Mouse (Mus musculus) forebrain, embryonic 10.5 days (tissue): Measurements from ENCODE around the gene Txndc2. TPM values are rescaled to one million over a fixed set of nuclear protein-coding genes. Genes with fewer than 3 reads are reported as not detected.
A peak's percentile ranks its signal among the peaks of the same experiment; 100 is the strongest.

Source experiments
- DNase-seq: peaks from one replicate; pipeline ENCODE4 v3.0.0-alpha.2; 2017; ENCODE audit warnings: low spot score; ENCODE audit errors: extremely low spot score
- H3K27ac ChIP-seq: fragments of 300-500 bp; sonication (generic); 2 replicates; pipeline ENCODE4 v1.5.1; 2016; ENCODE audit warnings: mild to moderate bottlenecking
- H3K27me3 ChIP-seq: fragments of 300-500 bp; sonication (generic); 2 replicates; pipeline ENCODE4 v1.6.1; 2016; ENCODE audit warnings: mild to moderate bottlenecking; ENCODE audit not compliant: poor library complexity, severe bottlenecking
- H3K36me3 ChIP-seq: fragments of 300-500 bp; sonication (generic); replicated peaks from 2 replicates; pipeline ENCODE4 v1.6.1; 2016; ENCODE audit warnings: mild to moderate bottlenecking, moderate library complexity
- H3K4me1 ChIP-seq: fragments of 300-500 bp; sonication (generic); 2 replicates; pipeline ENCODE4 v1.6.1; 2016
- H3K4me3 ChIP-seq: fragments of 300-500 bp; sonication (generic); 2 replicates; pipeline ENCODE4 v1.5.1; 2016; ENCODE audit warnings: mild to moderate bottlenecking, moderate library complexity
- H3K9me3 ChIP-seq: fragments of 300-500 bp; sonication (generic); 2 replicates; pipeline ENCODE4 v1.6.1; 2016; ENCODE audit warnings: mild to moderate bottlenecking, moderate library complexity
- WGBS: fragments of 180-500 bp; shearing (Covaris S2); methylation state at CpG from one replicate; pipeline ENCODE4 v1.1.7; 2016; 5-methylcytosine and 5-hydroxymethylcytosine counted together
- polyA plus RNA-seq: library from polyadenylated mRNA; unstranded; fragments of >200 nt; fragmentation: Nextera tagmentation; extraction: Ambion mirVana; gene quantifications from 2 replicates; pipeline ENCODE4 v1.2.1, GENCODE M21; 2016

Gene Txndc2
- polyA plus RNA-seq, 1 experiment from 2014 or later = not detected

DNA sequence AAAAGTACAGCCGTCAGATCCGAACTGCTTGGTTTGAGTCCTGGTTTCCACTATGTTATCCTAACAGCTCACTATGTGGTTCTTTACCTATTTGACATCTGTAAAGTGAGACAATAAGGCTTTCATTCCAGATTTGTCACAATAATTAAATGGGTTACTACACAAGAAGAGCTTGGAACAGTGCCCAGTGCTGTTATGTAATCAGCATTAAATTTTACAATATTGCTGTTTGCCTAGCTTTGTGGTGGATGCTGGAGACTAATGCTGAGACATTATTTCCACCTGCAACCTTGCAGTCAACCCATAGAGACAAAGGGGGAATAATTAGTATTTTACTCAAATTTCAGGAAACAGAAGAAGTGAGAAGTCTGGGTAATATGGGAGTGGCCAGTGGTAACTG, 23.5 kb downstream of the Txndc2 start:
- Histone ChIP-seq H3K36me3 (no peaks in the 10 kb centered on the region), H3K4me1 (peaks cover 13% of the 10 kb centered on the region; the same call in 1 of the 2 replicates), H3K4me3 (no peak overlapping the region), H3K27me3 (no peaks in the 10 kb centered on the region), H3K27ac (no peak overlapping the region), H3K9me3 (no peaks in the 10 kb centered on the region)
- DNase-seq = no peak
- WGBS = 90% methylated on average over 2 of the region's 2 CpGs

DNA sequence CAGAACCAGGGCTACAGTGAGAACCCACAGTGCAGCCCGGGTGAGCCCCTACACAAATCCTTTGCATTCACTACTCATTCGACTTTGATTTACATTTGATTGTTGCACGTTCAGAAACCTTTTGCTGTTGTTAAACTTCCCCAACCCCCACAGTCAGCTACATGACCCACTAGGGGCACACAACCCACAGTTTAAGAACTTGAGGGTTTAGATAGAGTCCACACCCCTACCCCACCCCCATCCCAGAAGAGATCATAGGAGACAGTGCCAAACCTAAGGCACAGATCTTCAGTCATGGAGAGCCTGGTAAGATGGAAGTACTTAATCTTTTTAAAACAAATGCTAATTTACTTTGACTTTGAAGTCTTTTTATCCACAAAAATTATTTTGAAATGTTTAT, 26.3 kb downstream of the Txndc2 start:
- 51% methylated on average over 3 of the region's 3 CpGs for WGBS
- Histone ChIP-seq H3K27ac (no peak overlapping the region), H3K9me3 (no peaks in the 10 kb centered on the region), H3K4me3 (no peak overlapping the region), H3K36me3 (no peaks in the 10 kb centered on the region), H3K4me1 (peaks cover 26% of the 10 kb centered on the region), H3K27me3 (no peaks in the 10 kb centered on the region)
- no peak for DNase-seq

DNA sequence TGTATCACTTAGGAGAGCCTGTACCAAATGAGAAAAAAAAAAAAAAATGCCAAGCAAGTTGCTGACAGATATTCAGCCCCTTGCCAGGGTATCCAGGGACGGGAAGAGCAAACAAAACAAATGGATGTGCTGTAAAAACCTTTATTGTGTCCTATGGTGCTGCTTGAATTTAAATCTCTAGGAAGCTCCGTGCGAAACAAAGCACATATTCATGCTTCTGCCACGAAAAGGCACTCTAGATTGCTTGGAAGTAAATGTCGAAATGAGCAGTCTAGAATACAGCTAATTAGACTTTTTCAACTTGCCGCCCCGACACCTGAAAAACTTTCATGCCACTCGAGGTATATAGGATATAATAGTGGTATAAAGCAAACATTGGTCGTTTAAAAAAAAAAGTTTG, 27.5 kb downstream of the Txndc2 start:
- H3K9me3 ChIP-seq = no peaks in the 10 kb centered on the region
- H3K27ac ChIP-seq = peak overlapping the region; percentile 99
- DNase-seq = no peak
- H3K36me3 ChIP-seq = peaks cover 5% of the 10 kb centered on the region
- peaks cover 31% of the 10 kb centered on the region for H3K4me1 ChIP-seq
- H3K4me3 ChIP-seq = peak overlapping the region; percentile 91
- 2% methylated on average over 9 of the region's 9 CpGs for WGBS
- H3K27me3 ChIP-seq = no peaks in the 10 kb centered on the region

- WGBS = under 1% methylated on average over 85 of the region's 85 CpGs
- Histone ChIP-seq H3K4me3 (peak within 1 kb of the TSS; percentile 91), H3K27ac (peak within 1 kb of the TSS; percentile 99), H3K9me3 (no peaks in the 10 kb centered on the region), H3K27me3 (no peaks in the 10 kb centered on the region), H3K4me1 (peaks cover 38% of the 10 kb centered on the region), H3K36me3 (peaks cover 12% of the 10 kb centered on the region)
- peak; percentile 96 for DNase-seq
Measured at GRCm38 (mm10) chr17:65613463-65614412, 28.2 kb downstream of the Txndc2 start, which contains the start of gene Vapa. Gene Vapa, minus strand, starts transcription at chr17:65613555.

- Histone ChIP-seq H3K4me3 (peak overlapping the region; percentile 91), H3K9me3 (no peaks in the 10 kb centered on the region), H3K36me3 (peaks cover 13% of the 10 kb centered on the region), H3K27ac (peak overlapping the region; percentile 99), H3K4me1 (peaks cover 44% of the 10 kb centered on the region), H3K27me3 (no peaks in the 10 kb centered on the region)
- no peak for DNase-seq
- WGBS = 0% methylated on average over 40 of the region's 42 CpGs
Measured at GRCm38 (mm10) chr17:65613142-65613462, 28.9 kb downstream of the Txndc2 start.

DNA sequence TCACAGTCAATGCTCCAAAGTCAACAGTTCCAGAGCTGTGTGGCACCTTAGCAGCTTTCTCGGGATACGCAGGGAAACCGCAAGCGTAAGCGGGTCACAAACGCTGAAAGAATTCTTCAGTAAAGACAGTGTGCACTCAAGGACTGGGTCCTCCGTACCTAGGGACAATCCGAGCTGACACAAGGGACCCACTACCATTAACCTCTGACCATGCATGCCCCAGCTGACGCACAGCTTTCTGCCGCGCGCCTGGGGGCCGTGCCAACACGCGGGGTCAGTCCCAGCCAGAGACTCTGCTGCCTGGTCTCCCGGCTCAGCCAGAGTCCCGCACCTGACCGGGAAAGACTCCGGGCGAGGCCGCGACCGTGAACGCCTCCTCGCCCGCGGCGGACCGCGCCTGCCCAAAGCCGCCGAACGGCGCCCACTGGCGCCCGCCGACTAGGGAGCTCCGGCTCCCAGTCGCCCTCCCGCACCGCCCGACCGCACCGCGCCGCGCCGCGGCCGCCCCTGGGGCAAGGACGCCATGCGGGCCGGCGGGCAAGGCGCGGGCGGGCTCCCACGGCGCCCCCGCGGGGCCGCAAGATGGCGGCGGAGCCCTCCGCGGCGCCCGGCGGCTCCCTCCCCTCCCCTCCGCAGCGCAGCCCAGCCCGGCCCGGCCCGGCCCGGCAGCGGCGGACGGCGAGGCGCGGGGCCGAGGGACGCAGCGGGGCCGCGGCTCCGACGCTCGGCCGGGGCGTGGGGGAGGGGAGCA, 29.4 kb downstream of the Txndc2 start:
- peak overlapping the region; percentile 91 for H3K4me3 ChIP-seq
- no peaks in the 10 kb centered on the region for H3K9me3 ChIP-seq
- under 1% methylated on average over 81 of the region's 91 CpGs for WGBS
- H3K27me3 ChIP-seq = no peaks in the 10 kb centered on the region
- peak; percentile 60 for DNase-seq
- peaks cover 13% of the 10 kb centered on the region for H3K36me3 ChIP-seq
- peaks cover 50% of the 10 kb centered on the region for H3K4me1 ChIP-seq
- peak overlapping the region; percentile 99 for H3K27ac ChIP-seq

DNA sequence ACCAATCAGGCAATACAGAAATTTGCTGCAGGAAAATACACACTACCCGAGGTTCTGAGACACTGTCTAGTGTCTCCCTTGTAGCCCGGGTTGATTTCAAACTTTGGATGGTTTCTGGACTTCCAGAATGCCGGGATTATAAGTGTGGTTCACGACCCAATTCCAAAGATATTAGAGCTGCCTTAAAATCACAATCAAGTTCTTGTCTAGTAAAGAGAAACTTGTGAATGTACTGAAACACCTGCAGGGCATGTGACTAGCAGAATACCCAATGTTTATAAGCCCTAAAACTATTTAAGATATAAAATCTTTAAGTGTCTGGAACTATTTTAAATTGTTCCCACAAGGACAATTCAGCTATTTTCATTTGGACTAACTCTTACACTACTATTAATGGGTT, 30.2 kb downstream of the Txndc2 start:
- H3K4me1 ChIP-seq = peaks cover 54% of the 10 kb centered on the region
- no peaks in the 10 kb centered on the region for H3K9me3 ChIP-seq
- 15% methylated on average over 4 of the region's 4 CpGs for WGBS
- H3K27me3 ChIP-seq = no peaks in the 10 kb centered on the region
- H3K36me3 ChIP-seq = peaks cover 13% of the 10 kb centered on the region
- DNase-seq = no peak
- no peak overlapping the region for H3K27ac ChIP-seq
- H3K4me3 ChIP-seq = peak overlapping the region; percentile 91

- no peak overlapping the region for H3K4me3 ChIP-seq
- H3K9me3 ChIP-seq = no peaks in the 10 kb centered on the region
- DNase-seq = no peak
- H3K27me3 ChIP-seq = no peaks in the 10 kb centered on the region
- H3K27ac ChIP-seq = no peak overlapping the region
- H3K4me1 ChIP-seq = peaks cover 53% of the 10 kb centered on the region
- peaks cover 13% of the 10 kb centered on the region for H3K36me3 ChIP-seq
- 81% methylated on average over 5 of the region's 5 CpGs for WGBS
Measured at GRCm38 (mm10) chr17:65608743-65609142, 33.2 kb downstream of the Txndc2 start.

DNA sequence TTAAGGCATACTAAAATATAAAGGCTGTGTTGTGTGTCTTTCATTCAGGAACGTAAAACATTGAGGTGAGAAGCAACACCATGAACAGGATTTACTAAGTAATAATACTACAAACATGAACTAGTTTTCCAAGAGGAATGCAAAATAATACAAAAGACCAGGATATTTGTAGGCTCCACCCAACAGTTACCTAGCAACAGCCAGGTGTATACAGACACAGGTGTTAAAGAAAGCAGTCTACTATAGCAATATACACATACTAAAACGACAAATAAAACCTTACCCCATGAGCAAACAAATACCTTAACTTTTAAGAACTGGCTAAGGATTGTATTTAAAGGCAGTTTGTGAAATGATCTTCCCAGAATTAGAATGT, 33.7 kb downstream of the Txndc2 start:
- Histone ChIP-seq H3K4me3 (no peak overlapping the region), H3K36me3 (peaks cover 13% of the 10 kb centered on the region), H3K4me1 (peaks cover 53% of the 10 kb centered on the region), H3K27ac (no peak overlapping the region), H3K9me3 (no peaks in the 10 kb centered on the region), H3K27me3 (no peaks in the 10 kb centered on the region)
- no peak for DNase-seq
- WGBS = 88% methylated on average over 2 of the region's 2 CpGs

- no peak overlapping the region for H3K4me3 ChIP-seq
- H3K4me1 ChIP-seq = peaks cover 53% of the 10 kb centered on the region
- DNase-seq = no peak
- H3K27me3 ChIP-seq = no peaks in the 10 kb centered on the region
- peaks cover 13% of the 10 kb centered on the region for H3K36me3 ChIP-seq
- WGBS = 52% methylated on average over 7 of the region's 7 CpGs
- H3K9me3 ChIP-seq = no peaks in the 10 kb centered on the region
- no peak overlapping the region for H3K27ac ChIP-seq
Measured at GRCm38 (mm10) chr17:65607574-65608311, 34.2 kb downstream of the Txndc2 start.

DNA sequence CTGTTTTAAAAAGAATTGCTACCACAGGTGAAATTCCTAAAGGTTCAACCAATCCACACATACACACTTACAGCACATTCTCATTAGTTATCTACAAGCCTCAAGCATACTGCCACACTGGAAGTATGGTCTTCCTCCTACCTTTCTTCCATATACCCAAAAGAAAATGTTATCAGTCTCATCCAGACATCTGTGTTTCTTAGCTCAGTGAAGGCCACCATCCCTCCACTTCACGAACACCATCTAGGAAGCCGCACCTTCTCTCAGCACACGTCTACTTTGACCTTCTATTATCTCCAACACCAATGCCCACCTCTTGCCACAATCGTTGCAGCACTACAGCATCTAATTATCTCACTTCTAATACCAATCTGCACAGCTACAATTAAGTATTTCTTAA, 36.0 kb downstream of the Txndc2 start:
- peaks cover 13% of the 10 kb centered on the region for H3K36me3 ChIP-seq
- no peak for DNase-seq
- 89% methylated on average over 4 of the region's 4 CpGs for WGBS
- no peaks in the 10 kb centered on the region for H3K9me3 ChIP-seq
- no peak overlapping the region for H3K4me3 ChIP-seq
- peaks cover 43% of the 10 kb centered on the region for H3K4me1 ChIP-seq
- H3K27me3 ChIP-seq = no peaks in the 10 kb centered on the region
- no peak overlapping the region for H3K27ac ChIP-seq

DNA sequence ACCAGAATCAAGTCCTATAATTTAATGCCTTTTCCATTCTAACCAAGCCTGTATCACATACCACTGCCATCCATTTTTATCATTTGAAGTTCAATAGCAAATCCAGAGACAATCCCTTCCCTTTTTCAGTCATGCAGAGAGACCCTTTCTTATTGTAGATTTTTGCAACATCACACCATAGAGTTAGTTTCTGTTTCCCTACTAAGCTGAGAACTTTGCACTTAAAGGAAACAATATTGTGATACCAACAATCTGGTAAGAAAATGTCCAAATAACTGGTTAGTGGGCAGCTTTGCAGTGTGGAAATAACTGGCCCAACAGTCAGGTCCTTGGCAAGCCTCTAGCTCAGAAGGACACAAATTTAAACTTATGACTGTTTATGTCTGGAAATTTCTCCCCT, 37.1 kb downstream of the Txndc2 start:
- no peak overlapping the region for H3K27ac ChIP-seq
- H3K4me1 ChIP-seq = peaks cover 42% of the 10 kb centered on the region
- DNase-seq = no peak
- H3K36me3 ChIP-seq = peaks cover 13% of the 10 kb centered on the region
- H3K4me3 ChIP-seq = no peak overlapping the region
- H3K27me3 ChIP-seq = no peaks in the 10 kb centered on the region
- no peaks in the 10 kb centered on the region for H3K9me3 ChIP-seq
